Mouse (Mus musculus) ES-Bruce4 (cell line): ENCODE measurements around the gene Plxnd1. TPM values are rescaled to one million over a fixed set of nuclear protein-coding genes. Genes with fewer than 3 reads are reported as not detected.
A peak's percentile ranks its signal among the peaks of the same experiment; 100 is the strongest.

Source experiments
- H3K27ac ChIP-seq: 2 replicates; pipeline ENCODE4 v1.5.1; 2012; ENCODE audit warnings: low read length, inconsistent platforms; ENCODE audit not compliant: insufficient read depth
- H3K27me3 ChIP-seq: 2 replicates; pipeline ENCODE4 v1.6.1; 2012; ENCODE audit warnings: mild to moderate bottlenecking, low read length, inconsistent platforms; ENCODE audit not compliant: control insufficient read depth, poor library complexity, insufficient read depth, severe bottlenecking
- H3K36me3 ChIP-seq: 2 replicates; pipeline ENCODE4 v1.6.1; 2012; ENCODE audit warnings: inconsistent platforms, mild to moderate bottlenecking, low read length, moderate library complexity; ENCODE audit not compliant: control insufficient read depth, poor library complexity, insufficient read depth, severe bottlenecking
- H3K4me1 ChIP-seq: one replicate; pipeline ENCODE4 v1.8.1; 2011; ENCODE audit warnings: low read length; ENCODE audit not compliant: control insufficient read depth, insufficient read depth
- H3K4me3 ChIP-seq: 2 replicates; pipeline ENCODE4 v1.5.1; 2011; ENCODE audit warnings: low read depth, mild to moderate bottlenecking, low read length
- H3K9ac ChIP-seq: 2 replicates; pipeline ENCODE4 v1.6.1; 2012; ENCODE audit warnings: low read depth, mild to moderate bottlenecking, inconsistent platforms; ENCODE audit not compliant: poor library complexity, severe bottlenecking
- H3K9me3 ChIP-seq: replicated peaks from 2 replicates; pipeline ENCODE4 v1.6.1; 2012; ENCODE audit warnings: mild to moderate bottlenecking, low read length, inconsistent platforms; ENCODE audit not compliant: control insufficient read depth, poor library complexity, insufficient read depth, severe bottlenecking
- CTCF ChIP-seq: IDR thresholded peaks from one replicate; pipeline ENCODE4 v1.8.1; 2011; ENCODE audit warnings: low read depth, low read length
- EP300 ChIP-seq: IDR thresholded peaks from 2 replicates; pipeline ENCODE4 v1.6.1; 2011; ENCODE audit warnings: low read depth, low read length; ENCODE audit not compliant: insufficient read depth
- POLR2A ChIP-seq: IDR thresholded peaks from one replicate; pipeline ENCODE4 v1.8.1; 2011; ENCODE audit warnings: low read length; ENCODE audit not compliant: insufficient read depth
- polyA plus RNA-seq: library from polyadenylated mRNA; stranded (reverse); fragments of >200 nt; gene quantifications from 2 replicates; pipeline ENCODE4 v1.2.4, GENCODE M21; 2011; ENCODE audit warnings: low read depth; ENCODE audit not compliant: missing spikeins, insufficient read depth, insufficient read length

Plxnd1 gene
- polyA plus RNA-seq, 1 experiment: 7.6 TPM

DNA sequence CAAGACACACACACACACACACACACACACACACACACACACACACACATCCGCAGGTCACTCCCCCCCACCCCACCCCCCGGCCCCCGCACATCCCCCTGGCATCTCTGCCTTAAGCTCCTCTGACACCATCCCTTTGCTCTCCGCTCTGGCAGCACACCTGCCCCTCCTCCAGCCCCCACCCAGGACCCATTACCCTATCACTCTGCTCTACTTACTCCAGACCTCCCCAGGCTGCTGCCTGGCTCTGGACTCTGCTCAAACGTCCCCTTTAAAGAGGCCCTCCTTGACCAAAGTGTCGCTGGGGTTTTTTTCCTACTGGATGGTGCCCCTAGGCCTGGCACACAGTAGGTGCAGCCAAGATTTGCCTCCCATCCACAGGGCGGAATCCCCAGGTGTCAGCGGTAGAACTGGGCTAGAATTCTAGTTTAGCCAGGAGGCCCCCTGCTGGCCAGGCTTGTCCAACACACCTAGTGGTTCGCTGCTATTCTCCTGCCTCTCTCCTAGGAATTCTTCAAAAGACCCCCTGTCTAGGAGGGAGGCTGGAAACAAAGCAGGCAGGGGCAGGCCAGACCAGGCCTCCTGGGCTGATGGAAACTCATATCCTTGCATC is 12.9 kb upstream of the Plxnd1 start:
- H3K9ac ChIP-seq: no peak overlapping the region

DNA sequence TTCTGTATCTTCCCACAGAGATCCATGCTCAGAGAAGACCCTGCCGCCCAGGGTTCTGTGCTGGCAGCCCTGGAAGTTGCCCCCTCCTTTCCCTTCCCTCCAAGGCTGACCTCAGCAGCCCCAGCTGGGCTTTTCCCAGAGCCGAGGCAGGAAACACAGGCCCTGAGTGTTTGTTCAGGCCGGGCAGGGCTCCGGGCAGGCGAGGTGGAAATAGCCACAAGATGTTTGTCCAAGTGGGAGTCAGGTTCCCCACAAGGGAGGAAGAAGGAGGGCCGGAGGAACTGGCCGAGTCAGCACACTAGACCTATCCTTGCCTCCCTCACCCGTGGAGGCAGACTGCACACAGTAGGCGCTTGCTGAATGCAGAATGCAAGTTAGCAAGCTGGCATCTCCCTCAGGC is 11.9 kb upstream of the Plxnd1 start:
- Histone ChIP-seq H3K4me1 (no peaks in the 10 kb centered on the region), H3K4me3 (no peak overlapping the region), H3K36me3 (no peaks in the 10 kb centered on the region), H3K27me3 (no peaks in the 10 kb centered on the region), H3K9ac (no peak overlapping the region), H3K27ac (no peak overlapping the region), H3K9me3 (no peaks in the 10 kb centered on the region)
- TF ChIP-seq CTCF: no peak
- TF ChIP-seq EP300: no peak
- TF ChIP-seq POLR2A: no peak

More for the DNA sequence above, 12.9 kb upstream of the Plxnd1 start:
- Histone ChIP-seq H3K27ac (no peak overlapping the region), H3K4me1 (no peaks in the 10 kb centered on the region), H3K27me3 (no peaks in the 10 kb centered on the region), H3K4me3 (no peak overlapping the region), H3K9me3 (no peaks in the 10 kb centered on the region), H3K36me3 (no peaks in the 10 kb centered on the region)
- TF ChIP-seq POLR2A (no peak), EP300 (0 out of 2 replicates have a peak, but pooled peaks have one; percentile 9), CTCF (peak; percentile 78)

DNA sequence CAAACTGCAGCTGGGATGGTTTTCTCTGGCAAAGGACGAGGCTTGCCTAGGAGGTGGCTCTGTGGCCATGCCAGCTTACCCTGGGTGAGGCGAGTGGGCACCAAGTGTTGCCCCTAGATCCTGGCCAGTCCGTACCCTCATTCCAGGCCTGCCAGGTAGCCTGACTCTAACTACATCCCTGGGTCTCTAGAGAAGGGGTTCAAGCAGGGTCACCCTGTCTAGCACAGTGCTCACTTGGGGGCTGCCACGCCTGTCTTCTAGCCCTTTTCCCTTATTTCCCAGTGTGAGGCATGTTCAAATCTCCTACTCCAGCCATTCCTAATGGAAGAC is 11.1 kb upstream of the Plxnd1 start:
- Histone ChIP-seq H3K27ac (no peak overlapping the region), H3K27me3 (no peaks in the 10 kb centered on the region), H3K36me3 (no peaks in the 10 kb centered on the region), H3K9ac (no peak overlapping the region), H3K4me3 (no peak overlapping the region), H3K4me1 (no peaks in the 10 kb centered on the region), H3K9me3 (no peaks in the 10 kb centered on the region)
- TF ChIP-seq EP300: no peak
- no peak for TF ChIP-seq POLR2A
- TF ChIP-seq CTCF: no peak

DNA sequence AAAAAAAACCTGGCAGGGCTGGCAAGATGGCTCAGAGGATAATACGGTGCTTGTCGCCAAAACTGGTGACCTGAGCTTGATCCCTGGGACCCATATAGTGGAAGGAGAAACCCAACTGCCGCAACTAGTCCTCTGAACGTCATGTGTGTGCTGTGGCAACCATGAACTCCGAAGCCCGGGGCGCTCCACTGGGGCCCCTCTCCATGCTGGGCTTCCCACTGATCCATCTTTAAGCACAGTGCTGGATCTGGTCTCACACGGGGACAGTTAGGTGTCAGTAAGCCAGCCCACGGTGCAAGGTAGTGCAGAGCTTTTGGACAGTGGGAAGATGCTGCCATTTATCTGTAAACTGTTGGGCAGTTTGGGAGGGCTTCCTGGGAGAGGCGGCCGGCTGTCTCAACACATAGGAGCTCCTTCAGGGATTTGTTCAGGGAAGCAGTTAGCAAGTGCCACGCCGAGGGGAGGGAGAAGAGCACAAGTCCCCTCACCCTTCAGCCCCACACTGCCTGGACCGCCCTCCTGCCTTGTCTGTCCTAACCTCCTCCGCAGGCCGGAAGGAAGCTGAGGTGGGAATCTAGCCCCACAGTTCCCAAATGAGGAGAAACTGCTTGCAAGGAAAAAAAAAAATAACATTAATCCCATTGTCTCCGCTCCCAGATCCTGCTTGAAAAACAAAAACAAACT is 10.6 kb upstream of the Plxnd1 start:
- Histone ChIP-seq H3K9ac (no peak overlapping the region), H3K4me1 (no peaks in the 10 kb centered on the region), H3K27ac (no peak overlapping the region), H3K4me3 (no peak overlapping the region), H3K9me3 (no peaks in the 10 kb centered on the region), H3K27me3 (no peaks in the 10 kb centered on the region), H3K36me3 (no peaks in the 10 kb centered on the region)
- no peak for TF ChIP-seq CTCF
- TF ChIP-seq POLR2A: no peak
- TF ChIP-seq EP300: no peak

DNA sequence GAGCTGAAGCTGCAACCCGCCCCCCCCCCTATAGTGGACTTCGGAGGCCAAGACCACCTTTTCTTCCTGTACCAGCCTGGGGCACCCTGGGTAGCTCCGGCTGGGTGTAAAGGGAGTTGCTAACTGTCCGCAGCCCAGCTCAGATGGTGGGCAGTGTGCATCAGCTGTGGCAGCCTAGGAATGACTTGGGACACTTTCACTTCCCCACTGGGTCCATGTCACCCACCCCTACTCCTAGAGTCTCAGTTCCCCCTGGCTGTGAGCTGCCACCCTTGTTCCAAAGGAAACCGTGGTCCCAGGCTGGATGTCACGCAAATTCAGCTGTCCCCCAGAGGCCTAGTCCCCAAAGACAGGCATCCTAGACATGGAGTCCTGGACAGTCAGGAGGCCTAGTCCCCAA is 9.9 kb upstream of the Plxnd1 start:
- no peaks in the 10 kb centered on the region for H3K36me3 ChIP-seq
- TF ChIP-seq CTCF (no peak), POLR2A (no peak), EP300 (no peak)
- H3K27ac ChIP-seq: no peak overlapping the region
- no peak overlapping the region for H3K4me3 ChIP-seq
- no peaks in the 10 kb centered on the region for H3K27me3 ChIP-seq
- H3K9me3 ChIP-seq: no peaks in the 10 kb centered on the region
- no peaks in the 10 kb centered on the region for H3K4me1 ChIP-seq
- H3K9ac ChIP-seq: no peak overlapping the region

DNA sequence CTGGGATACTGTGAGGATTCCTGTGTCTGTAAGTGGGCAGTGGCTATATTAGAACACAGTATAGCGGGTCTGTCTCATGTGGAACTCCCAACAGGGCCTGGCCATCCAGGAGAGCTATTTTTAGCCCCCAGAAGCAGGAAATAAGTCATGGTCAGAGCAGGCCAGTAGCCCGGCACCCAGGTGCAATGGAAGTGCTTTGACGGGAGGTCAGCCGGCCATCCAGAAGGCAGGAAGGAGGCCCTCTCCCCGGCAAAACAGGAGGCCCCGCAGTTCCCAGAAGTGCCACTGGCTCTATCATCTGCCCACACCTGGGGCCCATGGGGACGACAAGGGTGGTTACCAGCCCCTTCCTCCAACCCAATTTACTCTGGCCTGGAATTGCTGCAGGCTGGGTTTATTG is 9.3 kb upstream of the Plxnd1 start:
- no peaks in the 10 kb centered on the region for H3K4me1 ChIP-seq
- H3K9ac ChIP-seq: no peak overlapping the region
- no peaks in the 10 kb centered on the region for H3K9me3 ChIP-seq
- no peaks in the 10 kb centered on the region for H3K36me3 ChIP-seq
- TF ChIP-seq POLR2A (no peak), CTCF (no peak), EP300 (no peak)
- no peak overlapping the region for H3K4me3 ChIP-seq
- no peaks in the 10 kb centered on the region for H3K27me3 ChIP-seq
- H3K27ac ChIP-seq: no peak overlapping the region
